Mouse (Mus musculus) lung, postnatal 25 days (tissue): ENCODE results near the gene Rgs16.

ENCODE experiments used
- DNase-seq: peaks from one replicate; pipeline ENCODE4 v3.0.0; 2022; ENCODE audit warnings: low spot score

Gene Rgs16

GRCm38 (mm10) chr1:153721565-153722310, 18.4 kb upstream of the Rgs16 start:
- no peak for DNase-seq

GRCm38 (mm10) chr1:153723426-153723825, 16.7 kb upstream of the Rgs16 start:
- no peak for DNase-seq

- no peak for DNase-seq
These were observed 13.5 kb upstream of the Rgs16 start for GRCm38 (mm10) chr1:153726636-153727035.

GRCm38 (mm10) chr1:153729806-153730205, 10.3 kb upstream of the Rgs16 start:
- no peak for DNase-seq

GRCm38 (mm10) chr1:153730671-153731070, 9.5 kb upstream of the Rgs16 start:
- DNase-seq = no peak

GRCm38 (mm10) chr1:153733181-153733580, 7.0 kb upstream of the Rgs16 start:
- DNase-seq = no peak

- DNase-seq = no peak
These were observed 5.3 kb upstream of the Rgs16 start for GRCm38 (mm10) chr1:153734866-153735265.

GRCm38 (mm10) chr1:153736096-153736495, 4.1 kb upstream of the Rgs16 start:
- no peak for DNase-seq

- DNase-seq = no peak
These were observed 2.8 kb upstream of the Rgs16 start for GRCm38 (mm10) chr1:153737101-153738085.

- DNase-seq = no peak
These were observed 623 bp upstream of the Rgs16 start for GRCm38 (mm10) chr1:153739437-153740015.

GRCm38 (mm10) chr1:153740775-153741400, 739 bp downstream of the Rgs16 start:
- no peak for DNase-seq

- DNase-seq = no peak
These were observed 1.6 kb downstream of the Rgs16 start for GRCm38 (mm10) chr1:153741551-153742316.

GRCm38 (mm10) chr1:153742374-153743155, 2.4 kb downstream of the Rgs16 start:
- DNase-seq = peak; percentile 65

- no peak for DNase-seq
These were observed 6.0 kb downstream of the Rgs16 start for GRCm38 (mm10) chr1:153746119-153746670.

- DNase-seq = peak; percentile 78
These were observed 6.6 kb downstream of the Rgs16 start for GRCm38 (mm10) chr1:153746728-153747127.

GRCm38 (mm10) chr1:153747861-153748530, 7.8 kb downstream of the Rgs16 start:
- DNase-seq = no peak

GRCm38 (mm10) chr1:153748549-153748948, 8.4 kb downstream of the Rgs16 start:
- DNase-seq = peak; percentile 30

- DNase-seq = peak; percentile 80
These were observed 9.2 kb downstream of the Rgs16 start, which contains the start of gene Rnasel for GRCm38 (mm10) chr1:153749211-153749801. Gene Rnasel, plus strand, starts transcription at chr1:153749426.

GRCm38 (mm10) chr1:153750054-153750453, 9.9 kb downstream of the Rgs16 start:
- DNase-seq = no peak
